ENCODE assay signal across 26 mouse cellular contexts in the genomic region with DNA sequence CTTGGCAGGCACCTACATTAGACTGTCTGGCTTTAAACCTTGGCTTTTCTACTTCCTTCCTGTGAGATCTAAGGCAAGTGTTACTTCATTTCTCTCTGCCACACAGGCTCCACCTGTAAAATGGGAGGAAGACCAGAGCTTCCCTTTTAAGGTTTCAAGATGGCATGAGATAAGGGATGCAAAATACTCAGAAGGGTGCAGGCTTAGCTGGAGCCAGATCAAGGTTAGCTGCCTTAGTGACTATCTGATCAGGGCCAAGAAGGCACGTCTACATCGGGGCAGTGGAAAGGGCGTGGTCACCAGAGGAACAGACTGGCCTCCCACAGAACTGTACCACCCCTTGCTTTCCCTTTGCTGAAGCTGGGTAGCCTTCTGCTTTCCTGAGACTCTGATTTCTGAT.
DNase-seq lines count a peak whose midpoint lies in the region; ATAC-seq lines count a peak whose summit lies in the region.
"Had no signal": no experiment of that assay in that cellular context is flagged by ENCODE, and none has a peak within 500 bp of the region (broad histone marks: within the 10 kb centered on the region; RNA-seq: fewer than 3 reads in every experiment).

No protein-coding gene starts in this region.

- peak; percentile 18 for DNase-seq in thymus, postnatal 0 days (ENCODE audit: low spot score)
- no peak for DNase-seq in thymus, adult 18-20 months
- DNase-seq in T-cell, adult 2 months (ENCODE audit: low spot score), result peak; percentile 53
- no peak for DNase-seq in left cerebral cortex, postnatal 25 days (ENCODE audit: low spot score in 2 of 2)
- no peak for DNase-seq in right cerebral cortex, postnatal 36 days (ENCODE audit: low spot score in 2 of 2)
- DNase-seq: adrenal gland, postnatal 14 days; cerebellum, adult 8-10 months; heart, adult 11 months; heart, postnatal 10 days; layer of hippocampus, adult 9-11 months; liver, postnatal 0 days; right cerebral cortex, postnatal 4 days; thymus, postnatal 4 days had no signal

- WGBS in heart, embryonic 12.5 days, result 43% methylated on average over 3 of the region's 3 CpGs

- H3K27ac ChIP-seq in heart, embryonic 12.5 days (ENCODE audit: poor library complexity, severe bottlenecking), result no peak overlapping the region
- H3K27ac ChIP-seq: forebrain, embryonic 10.5 days; kidney, postnatal 0 days; left cerebral cortex, adult 2 months; limb, embryonic 10.5 days; macrophage; stomach, embryonic 15.5 days had no signal

- H3K4me1 ChIP-seq in heart, embryonic 12.5 days (replicated peaks), result peaks cover 32% of the 10 kb centered on the region

- no peaks in the 10 kb centered on the region for H3K36me3 ChIP-seq in heart, embryonic 12.5 days
- H3K36me3 ChIP-seq: forebrain, embryonic 10.5 days; hindbrain, embryonic 10.5 days; limb, embryonic 10.5 days; midbrain, embryonic 12.5 days; stomach, embryonic 15.5 days had no signal

- H3K9ac ChIP-seq in heart, embryonic 12.5 days, result no peak overlapping the region
- H3K9ac ChIP-seq: liver, postnatal 0 days; midbrain, embryonic 12.5 days; stomach, embryonic 15.5 days had no signal

- intact Hi-C loops in left cerebral cortex, postnatal 25 days (cut with DNase I), result no loop called here

- no peak overlapping the region for H3K4me2 ChIP-seq in heart, embryonic 12.5 days
- H3K4me2 ChIP-seq: heart, embryonic 11.5 days; midbrain, embryonic 12.5 days; stomach, embryonic 15.5 days had no signal

- no peak overlapping the region for H3K4me3 ChIP-seq in heart, embryonic 12.5 days
- H3K4me3 ChIP-seq: forebrain, embryonic 10.5 days; hindbrain, embryonic 10.5 days; left cerebral cortex, adult 2 months; limb, embryonic 10.5 days; midbrain, embryonic 12.5 days; stomach, embryonic 15.5 days had no signal

- ATAC-seq in inflammation-experienced regulatory T-cells, adult 6 months, result peak; percentile 74
- no peak for ATAC-seq in heart, embryonic 12.5 days (ENCODE audit: insufficient number of reproducible peaks, low FRiP score)
- ATAC-seq: liver, postnatal 0 days; lung, postnatal 0 days; Patski had no signal

- no peaks in the 10 kb centered on the region for H3K9me3 ChIP-seq in heart, embryonic 12.5 days (replicated peaks)
- H3K9me3 ChIP-seq: forebrain, embryonic 10.5 days; hindbrain, embryonic 10.5 days; limb, embryonic 10.5 days; midbrain, embryonic 12.5 days; stomach, embryonic 15.5 days had no signal

- peaks cover 79% of the 10 kb centered on the region for H3K27me3 ChIP-seq in heart, embryonic 12.5 days (replicated peaks)

Comparison
In these comparisons a context has a peak if more than half of its experiments do, and no peak if none do; other contexts are left out.
1. DNase-seq: peak in thymus, postnatal 0 days (single experiment) and T-cell, adult 2 months (single experiment); none in thymus, adult 18-20 months (0 of 2), left cerebral cortex, postnatal 25 days (0 of 2) and right cerebral cortex, postnatal 36 days (0 of 2).